Mouse (Mus musculus): Measurements from ENCODE around the gene Izumo1. TPM values are rescaled to one million over a fixed set of nuclear protein-coding genes. Genes with fewer than 3 reads are reported as not detected.

Izumo1 gene
- total RNA-seq, 2 experiments from 2014 or later, result 0.12 to 0.18 TPM

DNA sequence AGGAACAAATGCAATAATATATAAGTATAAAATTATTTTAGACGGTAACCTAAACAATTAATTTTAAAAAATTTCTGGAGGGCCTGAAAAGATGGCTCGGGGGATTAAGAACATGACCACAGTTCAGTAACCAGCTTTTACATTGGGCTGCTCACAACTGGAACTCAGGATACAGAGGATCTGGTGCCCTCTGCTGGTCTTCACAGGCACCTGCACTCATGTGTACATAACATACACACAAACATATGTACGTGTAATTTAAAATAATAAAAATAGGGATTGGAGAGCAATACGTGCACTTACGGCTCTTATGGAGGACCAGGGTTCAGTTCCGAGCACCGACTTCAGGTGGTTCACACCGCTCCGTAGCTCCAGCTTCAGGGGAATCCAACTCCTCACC lies 47.3 kb downstream of the Izumo1 start:
- intact Hi-C loops (cut with DNase I; ENCODE audit: low total_unique reads), result no loop called here
- DNase-seq, result no peak

DNA sequence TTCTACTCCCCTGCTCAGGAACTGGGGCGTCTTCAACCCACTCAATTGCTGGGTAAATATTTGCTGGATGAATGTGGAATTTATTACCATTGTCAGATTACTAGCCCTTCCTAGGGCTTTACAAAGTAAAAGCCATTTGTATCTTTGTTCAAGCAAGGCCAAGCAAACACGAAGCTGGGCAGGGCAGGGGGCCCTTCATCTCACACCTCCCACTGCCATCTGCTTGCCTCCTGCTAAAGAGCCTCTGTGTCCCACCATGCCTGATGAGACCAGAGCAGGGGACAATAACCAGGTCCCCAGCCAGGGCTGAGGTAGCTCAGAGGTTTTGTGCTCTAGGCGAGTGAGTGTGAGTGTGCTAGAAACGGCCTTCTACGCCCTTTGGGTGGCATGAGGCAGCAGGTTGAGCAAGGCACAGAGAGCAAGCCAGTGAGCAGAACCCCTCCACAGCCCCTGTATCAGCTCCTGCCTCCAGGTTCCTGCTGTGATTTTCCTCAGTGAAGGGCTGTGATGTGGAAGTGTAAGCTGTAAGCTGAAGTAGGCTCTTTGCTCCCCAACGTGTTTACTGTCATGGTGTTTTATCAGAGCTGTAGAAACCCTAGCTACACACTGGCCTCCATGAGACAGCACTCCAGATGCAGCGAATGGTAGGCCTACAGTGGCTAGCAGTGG lies 56.1 kb downstream of the Izumo1 start:
- intact Hi-C loops (cut with DNase I; ENCODE audit: low total_unique reads), result no loop called here

More for the DNA sequence above, 56.1 kb downstream of the Izumo1 start:
- DNase-seq, result no peak

Other genes starting within 250 kb of the Izumo1 start
- gene Snrnp70, start 226.1 kb upstream of the Izumo1 start, total RNA-seq (2021), result 10 to 100 TPM; 90.1 to 93.1 TPM
- 10 to 100 TPM; 39.6 to 44.1 TPM for gene Kcna7, start 216.2 kb upstream of the Izumo1 start, total RNA-seq (2021)
- 1 to 10 TPM; 2.3 to 2.6 TPM for gene Ntf5, start 208.1 kb upstream of the Izumo1 start, total RNA-seq (2021)
- under 1 TPM in 1 of 2 experiments, not detected in 1; 0.35 TPM for gene Lhb, start 201.0 kb upstream of the Izumo1 start, total RNA-seq (2021)
- gene Gys1, start 187.0 kb upstream of the Izumo1 start, total RNA-seq (2021), result 100 to 1,000 TPM; 167 to 213 TPM
- gene Ruvbl2, start 183.7 kb upstream of the Izumo1 start, total RNA-seq (2021), result 10 to 100 TPM; 20.3 to 23.7 TPM
- 100 to 1,000 TPM; 119 to 132 TPM for gene Ftl1, start 161.9 kb upstream of the Izumo1 start, total RNA-seq (2021)
- 10 to 100 TPM; 20.1 to 22.4 TPM for gene Bax, start 154.9 kb upstream of the Izumo1 start, total RNA-seq (2021)
- not detected for gene Tulp2, start 139.9 kb upstream of the Izumo1 start, total RNA-seq (2021)
- 1 to 10 TPM; 6.0 to 6.2 TPM for gene Gm45808, start 135.0 kb upstream of the Izumo1 start, total RNA-seq (2021)
- gene Dhdh, start 133.0 kb upstream of the Izumo1 start, total RNA-seq (2021), result 10 to 100 TPM in 1 of 2 experiments, 1 to 10 TPM in 1; 9.4 to 10.5 TPM
- 100 to 1,000 TPM; 100 TPM for gene Nucb1, start 111.4 kb upstream of the Izumo1 start, total RNA-seq (2021)
- gene Ppp1r15a, start 95.5 kb upstream of the Izumo1 start, total RNA-seq (2021), result 10 to 100 TPM; 13.1 to 18.4 TPM
- gene Plekha4, start 95.5 kb upstream of the Izumo1 start, total RNA-seq (2021), result 10 to 100 TPM in 1 of 2 experiments, 1 to 10 TPM in 1; 6.8 to 14.8 TPM
- 1 to 10 TPM; 1.7 to 2.3 TPM for gene Hsd17b14, start 66.9 kb upstream of the Izumo1 start, total RNA-seq (2021)
- gene Bcat2, start 51.7 kb upstream of the Izumo1 start, total RNA-seq (2021), result 10 to 100 TPM; 37.2 to 37.8 TPM
- gene Fgf21, start 6.3 kb upstream of the Izumo1 start, total RNA-seq (2021), result not detected
- under 1 TPM in 1 of 2 experiments, not detected in 1; 0.11 TPM for gene Fut1, start 4.5 kb upstream of the Izumo1 start, total RNA-seq (2021)
- 10 to 100 TPM; 14.1 to 16.1 TPM for gene Rasip1, start 5.7 kb downstream of the Izumo1 start, total RNA-seq (2021)
- 10 to 100 TPM; 60.3 to 85.3 TPM for gene Mamstr, start 18.2 kb downstream of the Izumo1 start, total RNA-seq (2021)
- under 1 TPM; 0.58 to 0.66 TPM for gene Fut2, start 44.6 kb downstream of the Izumo1 start, total RNA-seq (2021)
- gene Ntn5, start 62.2 kb downstream of the Izumo1 start, total RNA-seq (2021), result under 1 TPM; 0.51 to 0.62 TPM
- under 1 TPM; 0.18 to 0.31 TPM for gene Sec1, start 72.6 kb downstream of the Izumo1 start, total RNA-seq (2021)
- 1 to 10 TPM; 4.5 to 4.6 TPM for gene Car11, start 78.0 kb downstream of the Izumo1 start, total RNA-seq (2021)
- gene Dbp, start 83.3 kb downstream of the Izumo1 start, total RNA-seq (2021), result 10 to 100 TPM; 20.6 to 32.8 TPM
- gene Rpl18, start 93.6 kb downstream of the Izumo1 start, total RNA-seq (2021), result 100 to 1,000 TPM; 607 to 662 TPM
- 10 to 100 TPM; 12.0 to 13.2 TPM for gene Sphk2, start 96.2 kb downstream of the Izumo1 start, total RNA-seq (2021)
- gene Fam83e, start 99.4 kb downstream of the Izumo1 start, total RNA-seq (2021), result under 1 TPM; 0.16 TPM
- gene Spaca4, start 104.0 kb downstream of the Izumo1 start, total RNA-seq (2021), result not detected
- gene Lmtk3, start 161.9 kb downstream of the Izumo1 start, total RNA-seq (2021), result under 1 TPM; 0.11 to 0.39 TPM
- gene Sult2b1, start 162.9 kb downstream of the Izumo1 start, total RNA-seq (2021), result not detected
- 10 to 100 TPM; 34.6 to 35.8 TPM for gene Cyth2, start 192.8 kb downstream of the Izumo1 start, total RNA-seq (2021)
- gene Kcnj14, start 203.0 kb downstream of the Izumo1 start, total RNA-seq (2021), result under 1 TPM; 0.16 to 0.18 TPM
- gene Grwd1, start 209.1 kb downstream of the Izumo1 start, total RNA-seq (2021), result 10 to 100 TPM; 10.5 to 16.5 TPM